Mouse (Mus musculus) heart, postnatal 36 days (tissue): ENCODE measurements around the gene Capn12. TPM values are rescaled to one million over a fixed set of nuclear protein-coding genes. Genes with fewer than 3 reads are reported as not detected.

Experiments used
- DNase-seq, 2 experiments: peaks; one replicate each; pipeline ENCODE4 v3.0.0; 2021 to 2022
- intact Hi-C: fragments of 180-260 bp; cut with DNase I; formaldehyde crosslinking; loops from one replicate; pipeline ENCODE4 v1.15.1; 2025
- total RNA-seq, 2 experiments: library from RNA; stranded (reverse); gene quantifications; 2 replicates each; pipeline ENCODE4 v1.2.3; 2021

Capn12 gene
- total RNA-seq, 2 experiments from 2014 or later: 0.19 to 0.27 TPM

- peak; percentile 55 to 69 for DNase-seq
- intact Hi-C loops: no loop called here
These were observed 36.5 kb downstream of the Capn12 start for GRCm38 (mm10) chr7:28917503-28918426.

DNA sequence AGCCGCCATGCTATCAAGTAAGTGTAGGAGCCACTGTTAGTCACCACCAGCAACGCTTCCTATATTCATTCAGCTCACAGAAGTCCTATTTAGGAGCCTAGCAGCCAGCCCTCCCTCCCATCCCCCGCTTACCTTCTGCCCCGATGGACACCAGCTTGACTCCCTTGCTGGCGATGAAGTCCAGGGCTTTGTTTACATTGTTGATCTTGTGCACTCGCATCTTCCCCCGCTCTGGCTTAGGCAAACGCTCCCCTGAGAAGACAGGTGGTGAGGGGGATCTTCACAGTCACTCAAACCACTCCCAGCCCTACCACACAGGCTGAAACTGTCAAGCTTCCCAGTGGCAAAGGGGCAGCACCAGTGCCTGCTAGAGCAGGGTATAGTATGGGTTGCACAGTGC lies 37.3 kb downstream of the Capn12 start:
- DNase-seq: no peak
- intact Hi-C loops: no loop called here

- peak; percentile 79 to 81 for DNase-seq
- intact Hi-C loops: loop anchor here (2.0 to 10.0 kb wide), 2 partner anchors 41 to 545 kb away; partner anchors contain the start of gene Plekhg2
These were observed 38.6 kb downstream of the Capn12 start for GRCm38 (mm10) chr7:28919815-28920214.

DNA sequence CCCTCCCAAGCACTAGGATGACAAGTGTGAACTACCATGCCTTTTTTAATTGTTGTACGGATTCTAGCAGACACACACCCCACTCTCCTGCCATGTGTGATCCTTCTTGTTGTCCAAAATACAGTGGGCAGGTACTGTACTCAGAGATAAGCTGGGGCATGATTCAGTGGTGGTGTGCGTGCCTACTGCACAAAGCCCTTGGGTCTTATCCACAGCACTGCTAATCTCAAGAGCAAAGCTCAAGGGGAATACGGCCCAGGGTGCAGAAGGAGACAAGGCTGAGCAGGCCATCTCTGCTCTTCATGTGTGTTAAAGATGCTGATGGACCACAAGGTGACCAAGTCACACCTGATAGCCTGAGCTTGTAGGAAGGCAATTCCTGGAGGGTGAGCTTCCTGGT lies 40.0 kb downstream of the Capn12 start:
- no peak for DNase-seq
- intact Hi-C loops: loop anchor here (2.0 to 10.0 kb wide), 2 partner anchors 40 to 546 kb away; partner anchors contain the start of gene Plekhg2

DNA sequence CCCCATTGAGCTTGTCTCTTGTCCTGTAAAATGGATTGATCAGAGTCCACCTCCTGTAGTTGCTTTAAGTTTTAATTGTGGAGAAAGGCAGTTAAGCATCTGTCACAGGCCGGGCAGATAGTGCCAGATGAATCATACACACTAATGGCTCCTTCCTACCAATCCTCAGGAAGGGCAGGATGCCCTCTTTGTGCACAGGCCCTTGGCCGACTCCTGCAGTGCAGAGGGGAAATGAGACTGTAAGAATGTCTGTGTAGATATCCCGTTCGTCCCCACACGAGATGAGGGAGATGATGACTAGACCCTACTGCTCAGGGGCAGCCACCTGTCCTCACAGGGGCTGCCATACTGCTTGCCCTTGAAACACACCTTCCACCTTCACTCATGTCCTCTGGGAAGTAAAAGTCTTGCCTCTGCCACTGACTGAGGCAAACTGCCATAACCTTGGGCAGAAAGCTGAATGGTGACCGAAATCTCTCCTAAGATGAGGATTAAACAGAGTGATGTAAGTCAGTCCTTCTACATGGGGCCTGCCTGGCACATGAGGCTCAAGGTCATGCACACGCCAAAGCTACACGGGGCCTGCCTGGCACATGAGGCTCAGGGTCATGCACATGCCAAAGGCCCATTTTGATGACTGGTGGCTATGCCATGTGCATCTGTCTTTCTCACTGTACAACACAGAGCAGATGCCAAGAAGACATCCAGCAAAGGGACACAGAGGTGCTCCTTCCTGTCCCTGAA lies 40.7 kb downstream of the Capn12 start:
- intact Hi-C loops: loop anchor here (2.0 to 10.0 kb wide), 2 partner anchors 39 to 547 kb away; partner anchors contain the start of gene Plekhg2
- no peak for DNase-seq

- intact Hi-C loops: loop anchor here (10.0 kb wide), 1 partner anchor 548 kb away; the partner anchor contains the start of gene Plekhg2
- DNase-seq: no peak
These were observed 41.4 kb downstream of the Capn12 start for GRCm38 (mm10) chr7:28922606-28923005.

DNA sequence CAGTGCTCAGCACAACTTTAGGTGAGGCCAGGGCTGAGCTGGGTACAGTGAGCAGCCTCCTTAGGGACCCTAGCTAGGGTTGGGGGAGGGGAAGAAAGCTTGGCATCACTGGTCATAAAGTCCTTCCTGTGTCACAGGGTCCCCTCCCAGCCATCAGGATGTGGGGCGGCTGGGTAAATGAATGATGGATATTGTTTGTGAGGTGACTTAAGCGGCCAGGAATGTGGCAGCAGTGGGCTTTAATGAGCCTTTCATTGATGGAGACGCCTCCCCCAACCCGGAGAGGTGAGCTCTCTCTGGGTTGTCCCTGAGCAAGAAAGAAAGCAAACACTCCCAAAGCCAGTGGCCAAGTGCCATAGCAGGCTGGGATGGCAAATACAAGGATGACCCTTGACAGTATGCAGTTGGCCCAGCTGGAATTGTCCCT lies 42.7 kb downstream of the Capn12 start:
- DNase-seq: no peak
- intact Hi-C loops: loop anchor here (10.0 kb wide), 1 partner anchor 549 kb away; the partner anchor contains the start of gene Plekhg2

- DNase-seq: no peak
- intact Hi-C loops: loop anchor here (10.0 kb wide), 1 partner anchor 550 kb away; the partner anchor contains the start of gene Plekhg2
These were observed 43.6 kb downstream of the Capn12 start for GRCm38 (mm10) chr7:28924802-28925201.

DNA sequence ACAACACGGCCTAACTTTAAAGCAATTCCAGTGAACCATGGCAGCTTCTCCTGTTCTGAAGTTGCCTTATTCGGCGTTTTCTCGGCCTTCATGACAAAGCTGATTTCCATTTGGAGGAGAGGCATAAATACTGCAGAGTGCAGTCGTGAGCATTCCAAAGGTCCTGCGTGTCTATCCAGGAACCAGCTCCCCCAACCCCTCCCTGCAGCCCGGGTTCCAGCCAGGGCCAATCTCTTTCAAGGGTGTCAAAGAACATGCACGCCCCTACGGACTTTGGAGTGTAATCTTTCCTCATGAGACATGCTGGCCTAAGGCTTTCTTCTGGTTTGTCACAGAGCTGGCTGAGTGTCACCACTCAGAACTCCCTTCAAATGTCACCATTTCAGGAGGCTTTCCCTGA lies 44.1 kb downstream of the Capn12 start:
- DNase-seq: peak; percentile 64 to 66
- intact Hi-C loops: loop anchor here (10.0 kb wide), 1 partner anchor 551 kb away; the partner anchor contains the start of gene Plekhg2

DNA sequence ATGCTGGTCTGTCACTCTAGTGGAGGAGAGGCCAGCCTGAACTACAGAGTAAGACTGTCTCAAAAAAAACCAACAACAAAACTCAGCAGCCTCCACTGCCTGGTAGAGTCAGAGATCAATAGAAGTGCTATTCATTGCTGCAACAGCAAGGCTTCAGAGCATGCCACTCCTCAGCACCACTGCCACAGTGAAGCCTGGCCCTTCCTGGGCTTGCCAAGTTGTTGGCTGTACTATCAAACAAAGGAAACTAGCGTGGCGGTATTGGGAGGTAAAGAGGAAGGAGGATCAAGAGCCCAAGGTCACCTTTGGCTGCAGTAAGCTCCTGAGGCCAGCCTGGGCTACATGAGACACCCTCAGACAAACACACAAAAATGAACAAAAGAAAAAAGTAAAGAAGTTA lies 45.0 kb downstream of the Capn12 start:
- intact Hi-C loops: loop anchor here (10.0 kb wide), 1 partner anchor 551 kb away; the partner anchor contains the start of gene Plekhg2

GRCm38 (mm10) chr7:28929381-28929780 lies 48.2 kb downstream of the Capn12 start:
- intact Hi-C loops: loop anchor here (10.0 kb wide), 1 partner anchor 555 kb away; the partner anchor contains the start of gene Plekhg2
- DNase-seq: no peak

More for the DNA sequence above, 45.0 kb downstream of the Capn12 start:
- no peak for DNase-seq

DNA sequence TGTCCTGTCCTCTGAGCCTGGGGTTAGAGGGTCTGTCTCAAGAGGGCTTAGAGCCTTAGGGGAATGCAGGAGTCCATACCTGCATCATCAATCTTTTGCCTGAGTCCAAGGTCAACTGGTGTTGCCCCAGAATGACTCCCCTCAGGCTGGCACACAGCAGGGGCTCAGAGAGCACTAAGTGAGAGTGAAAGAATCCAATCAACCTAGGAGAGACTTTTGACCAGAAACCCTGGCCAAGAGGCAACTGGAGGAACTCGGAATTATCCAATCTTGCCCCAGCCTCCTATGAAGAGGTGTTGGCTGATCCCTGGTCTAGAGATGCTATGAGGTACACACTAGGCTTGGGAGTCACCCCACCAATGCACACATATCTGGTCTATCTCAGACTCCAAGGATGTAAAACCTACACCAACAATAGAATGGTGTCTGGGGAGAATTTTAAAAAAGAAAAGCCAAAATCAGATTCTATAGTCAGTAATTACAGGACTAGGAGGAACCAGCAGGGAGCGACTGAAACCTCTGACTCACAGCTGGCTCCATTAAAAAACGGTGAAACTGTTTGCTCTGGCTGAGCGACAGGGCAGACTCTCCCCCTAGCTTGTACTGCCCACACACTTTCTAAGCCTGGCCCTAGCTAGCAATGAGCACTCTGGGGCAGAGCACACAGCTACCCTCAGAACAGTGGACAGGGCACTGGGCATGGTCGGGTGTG lies 49.3 kb downstream of the Capn12 start:
- intact Hi-C loops: no loop called here
- DNase-seq: no peak

GRCm38 (mm10) chr7:28931032-28931694 lies 49.9 kb downstream of the Capn12 start:
- intact Hi-C loops: no loop called here

DNA sequence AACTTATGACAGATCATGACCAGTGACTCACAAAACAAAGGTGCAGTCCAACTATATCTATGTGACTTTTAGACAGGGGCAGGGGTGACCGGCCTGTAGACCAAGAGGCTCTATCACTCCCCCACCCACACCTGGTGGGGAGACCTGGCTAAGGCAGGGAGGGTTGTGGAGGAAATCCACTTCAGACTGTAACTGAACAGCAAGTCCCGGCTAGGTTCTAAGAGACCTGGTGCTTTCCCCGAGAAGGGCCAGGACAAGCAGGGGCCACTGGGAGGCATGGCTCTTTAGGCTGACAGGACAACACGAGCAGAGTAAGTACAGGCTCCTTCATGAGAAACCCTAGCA lies 50.4 kb downstream of the Capn12 start:
- intact Hi-C loops: no loop called here
- DNase-seq: no peak

More at GRCm38 (mm10) chr7:28931032-28931694, 49.9 kb downstream of the Capn12 start:
- DNase-seq: no peak

DNA sequence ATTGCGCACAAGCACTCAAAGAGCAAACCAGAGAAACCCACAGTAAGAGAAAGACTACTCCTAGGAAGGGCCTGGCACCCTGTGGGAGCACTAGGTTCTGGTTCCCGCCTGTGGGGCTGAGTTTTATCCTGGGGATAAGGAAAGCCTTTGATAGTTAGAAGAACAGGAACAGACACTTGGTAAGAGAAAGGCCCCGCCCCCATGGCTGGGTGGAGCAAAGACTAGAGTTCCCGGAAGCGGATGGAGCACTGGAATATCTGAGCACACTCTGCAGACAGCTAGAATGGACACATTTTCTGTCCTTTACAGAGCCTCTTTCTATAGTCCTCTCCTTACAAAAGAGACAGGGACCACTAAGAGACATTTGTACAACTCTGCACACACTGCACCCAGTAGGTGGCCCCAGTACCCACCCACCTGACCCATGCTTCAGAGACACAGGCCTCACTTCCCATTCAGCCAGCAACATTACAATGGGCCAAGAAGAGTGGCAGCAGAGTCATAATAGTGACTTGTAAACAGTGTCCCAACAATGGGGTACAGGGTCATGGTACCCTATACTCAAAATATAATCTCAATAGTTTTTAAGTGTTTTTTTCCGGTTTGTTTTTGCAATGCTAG lies 51.3 kb downstream of the Capn12 start:
- peak in 1 of 2 experiments; percentile 56 for DNase-seq
- intact Hi-C loops: no loop called here

DNA sequence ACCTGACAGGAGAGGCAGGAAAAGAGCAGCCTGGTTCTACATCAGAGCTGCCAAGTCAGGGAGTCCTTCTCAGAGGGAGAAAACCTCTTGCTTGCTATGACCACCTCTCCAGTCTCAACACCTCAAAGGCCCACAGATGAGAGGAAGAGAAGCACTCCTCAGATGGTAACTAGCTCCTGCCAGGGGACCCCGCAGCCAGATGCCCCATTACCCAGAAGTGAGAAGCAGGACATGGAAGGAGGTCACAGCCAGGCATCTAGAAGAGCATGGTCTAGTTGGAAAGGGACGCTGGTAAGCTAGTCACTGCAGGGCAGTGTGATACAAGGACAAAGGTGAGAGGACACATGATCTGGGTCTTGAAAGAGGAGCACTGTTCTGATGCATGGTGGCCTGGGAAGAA lies 52.6 kb downstream of the Capn12 start:
- intact Hi-C loops: no loop called here
- DNase-seq: no peak

DNA sequence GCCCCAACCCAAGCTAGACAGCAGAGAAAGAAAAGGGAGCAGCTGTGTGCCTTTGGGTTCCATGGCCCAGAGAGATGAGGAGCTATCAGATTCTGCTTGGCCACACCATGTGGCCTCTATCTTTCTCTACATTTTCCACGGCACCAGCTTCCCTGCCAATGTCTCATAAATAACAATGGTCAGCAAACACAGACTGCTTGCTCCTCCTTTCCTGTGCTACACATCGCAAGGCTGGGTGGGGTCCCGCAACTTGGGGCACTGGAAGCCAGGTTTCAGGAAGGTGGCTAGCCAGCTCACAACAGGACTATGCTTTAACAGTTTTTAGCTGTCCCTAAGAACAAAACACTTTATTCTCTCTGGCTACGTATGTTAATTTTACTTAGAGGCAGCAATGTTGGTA lies 55.6 kb downstream of the Capn12 start:
- intact Hi-C loops: loop anchor here (2.0 kb wide), 1 partner anchor 36 kb away; no protein-coding TSS in a partner anchor
- no peak for DNase-seq

DNA sequence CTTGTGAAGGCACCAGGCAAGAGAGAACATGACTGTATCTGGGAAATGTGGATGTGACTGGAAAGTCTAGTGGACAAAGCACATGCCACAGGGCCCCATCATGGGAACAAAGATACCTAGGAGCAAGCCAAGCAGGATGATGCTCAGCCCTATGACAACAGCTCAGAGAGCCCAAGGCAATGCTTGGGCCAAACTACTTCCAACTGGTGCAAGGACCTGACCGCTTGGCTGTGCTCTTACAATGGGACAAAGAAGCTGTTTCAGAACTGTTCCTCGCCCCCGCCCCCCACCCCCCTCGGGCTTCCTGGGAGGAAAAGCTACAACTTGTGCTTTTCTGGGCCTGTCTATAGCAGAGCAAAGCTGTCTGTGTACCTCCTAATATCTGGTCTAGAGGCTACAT lies 57.4 kb downstream of the Capn12 start:
- DNase-seq: no peak
- intact Hi-C loops: no loop called here
